Mouse (Mus musculus): ENCODE data around the gene Akap2.

- TF ChIP-seq CTCF (IDR thresholded peaks at IDR 0.05; ENCODE audit: extremely low read depth, insufficient read depth, low read length) (no peak), POLR2A (IDR thresholded peaks at IDR 0.05; ENCODE audit: extremely low read depth, insufficient read depth, low read length) (no peak)
Observed at GRCm38 (mm10) chr4:57687583-57687982, 29.9 kb upstream of the Akap2 start.

Data from cortical plate, adult 2 months (tissue).